Mouse (Mus musculus) telencephalon, adult 2 months (tissue): Measurements from ENCODE around the gene Prok2.

ENCODE experiments used
- DNase-seq: peaks from one replicate; pipeline ENCODE4 v3.0.0-alpha.2; 2011; ENCODE audit warnings: low read depth, low spot score

Prok2 gene

GRCm38 (mm10) chr6:99692916-99693841 is 33.0 kb downstream of the Prok2 start:
- no peak for DNase-seq

- DNase-seq: no peak
These were observed 33.8 kb downstream of the Prok2 start, which contains the start of gene Gpr27 for GRCm38 (mm10) chr6:99692206-99692915. TSS of gene Gpr27 (plus strand) at chr6:99692679.

- no peak for DNase-seq
These were observed 34.5 kb downstream of the Prok2 start for GRCm38 (mm10) chr6:99691666-99692205.

GRCm38 (mm10) chr6:99688513-99688912 is 37.7 kb downstream of the Prok2 start:
- DNase-seq: no peak

- no peak for DNase-seq
These were observed 41.3 kb downstream of the Prok2 start for GRCm38 (mm10) chr6:99684899-99685298.

GRCm38 (mm10) chr6:99683974-99684373 is 42.2 kb downstream of the Prok2 start:
- no peak for DNase-seq

GRCm38 (mm10) chr6:99678108-99678507 is 48.1 kb downstream of the Prok2 start:
- DNase-seq: no peak

GRCm38 (mm10) chr6:99677325-99677724 is 48.9 kb downstream of the Prok2 start:
- DNase-seq: no peak

GRCm38 (mm10) chr6:99674482-99674881 is 51.7 kb downstream of the Prok2 start:
- DNase-seq: no peak

- no peak for DNase-seq
These were observed 54.4 kb downstream of the Prok2 start for GRCm38 (mm10) chr6:99671768-99672167.

GRCm38 (mm10) chr6:99670481-99671119 is 55.6 kb downstream of the Prok2 start:
- no peak for DNase-seq

GRCm38 (mm10) chr6:99669481-99670325 is 56.5 kb downstream of the Prok2 start:
- peak; percentile 83 for DNase-seq

GRCm38 (mm10) chr6:99667290-99667689 is 58.9 kb downstream of the Prok2 start:
- no peak for DNase-seq

GRCm38 (mm10) chr6:99666318-99667171 is 59.6 kb downstream of the Prok2 start, which contains the start of the genes Eif4e3 and Gm20696:
TSS of gene Eif4e3 (minus strand) at chr6:99666771.
TSS of gene Gm20696 (minus strand) at chr6:99666797.
- DNase-seq: no peak

GRCm38 (mm10) chr6:99665457-99666317 is 60.5 kb downstream of the Prok2 start:
- DNase-seq: no peak

GRCm38 (mm10) chr6:99663232-99663631 is 63.0 kb downstream of the Prok2 start:
- DNase-seq: no peak
